In the genomic region with DNA sequence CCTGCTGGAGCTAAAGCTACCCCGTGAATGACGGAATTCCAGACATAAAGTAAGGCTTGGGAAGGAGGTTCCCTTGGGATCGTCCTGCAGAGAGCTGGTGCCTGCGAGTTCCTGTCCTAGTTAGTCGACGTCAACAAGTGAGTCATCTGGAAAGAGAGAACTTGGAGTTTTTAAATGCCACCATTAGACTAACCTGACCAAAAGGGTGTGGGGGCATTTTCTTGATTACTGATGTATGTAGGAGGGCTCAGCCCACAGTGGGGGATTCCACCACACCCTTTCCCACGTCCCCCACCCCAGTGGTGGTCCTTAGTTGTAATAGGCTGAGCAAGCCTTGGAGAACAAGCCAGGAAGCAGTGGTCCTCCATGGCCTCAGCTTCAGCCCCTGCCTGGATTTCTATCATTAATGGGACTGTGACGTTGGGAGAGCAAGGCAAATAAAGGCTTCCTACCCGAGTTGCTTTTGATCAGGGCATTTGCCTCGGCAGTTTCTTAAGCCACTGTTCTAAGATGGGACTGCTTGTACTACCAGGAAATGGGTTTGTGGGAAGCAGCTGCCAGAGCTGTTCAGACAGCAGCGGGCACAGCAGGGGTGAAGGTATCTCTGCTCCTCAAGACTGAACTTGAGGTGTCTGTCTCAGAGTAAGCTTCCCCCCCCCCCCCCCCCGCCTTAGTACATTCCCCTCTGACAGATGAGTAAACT, we compare ENCODE assay signal across 8 mouse cellular contexts. TPM values are rescaled to one million over a fixed set of nuclear protein-coding genes. Genes with fewer than 3 reads are reported as not detected.
A peak's percentile ranks its signal among the peaks of the same experiment; 100 is the strongest.
DNase-seq lines count a peak whose midpoint lies in the region; ATAC-seq and TF ChIP-seq lines count a peak whose summit lies in the region.

No protein-coding gene starts in this region.

- intact Hi-C loops in left cerebral cortex, adult 2 months (cut with DNase I) = no loop called here

- H3K27me3 ChIP-seq in heart, embryonic 12.5 days (replicated peaks) = 0 out of 2 replicates have a peak, but pooled peaks cover 3% of the 10 kb centered on the region
- peaks cover 12% of the 10 kb centered on the region for H3K27me3 ChIP-seq in limb, embryonic 10.5 days (ENCODE audit: low read depth, poor library complexity, severe bottlenecking)
- H3K27me3 ChIP-seq in midbrain, embryonic 14.5 days (ENCODE audit: control insufficient read depth, insufficient read depth, low read length) = peaks cover 3% of the 10 kb centered on the region

- H3K4me3 ChIP-seq in left cerebral cortex, adult 2 months = peak overlapping the region; percentile 66
- peak overlapping the region; percentile 99 for H3K4me3 ChIP-seq in brown adipose tissue, adult 24 weeks (ENCODE audit: insufficient read depth, low read depth, low read length)
- H3K4me3 ChIP-seq in heart, embryonic 12.5 days = peak overlapping the region; percentile 62
- peak overlapping the region; percentile 68 for H3K4me3 ChIP-seq in limb, embryonic 10.5 days
- peak overlapping the region; percentile 44 for H3K4me3 ChIP-seq in midbrain, embryonic 14.5 days (replicated peaks; ENCODE audit: low read depth, low read length)

- peak overlapping the region; percentile 77 for H3K4me2 ChIP-seq in heart, embryonic 12.5 days
- H3K4me2 ChIP-seq in midbrain, embryonic 14.5 days (ENCODE audit: low read length) = peak overlapping the region; percentile 65

- WGBS in heart, embryonic 12.5 days = 12% methylated on average over 12 of the region's 12 CpGs
- 14% methylated on average over 12 of the region's 12 CpGs for WGBS in limb, embryonic 10.5 days
- 16% methylated on average over 12 of the region's 12 CpGs for WGBS in midbrain, embryonic 14.5 days

- DNase-seq in left cerebral cortex, adult 2 months (ENCODE audit: extremely low spot score in 1 of 2, low spot score in 2 of 2) = no peak
- no peak for DNase-seq in left cerebral cortex, adult 8-10 months (ENCODE audit: low spot score in 2 of 2)
- DNase-seq in limb, embryonic 10.5 days (ENCODE audit: low spot score) = no peak
- DNase-seq in midbrain, embryonic 14.5 days = peak; percentile 47
- DNase-seq in thymus, postnatal 36 days = peak; percentile 31 to 56
- no peak for DNase-seq in frontal cortex, adult 2 months (ENCODE audit: extremely low spot score in 1 of 2, low spot score in 1 of 2)

- TF ChIP-seq CTCF in left cerebral cortex, adult 2 months (IDR thresholded peaks at IDR 0.05) = no peak

- H3K9me3 ChIP-seq in heart, embryonic 12.5 days (replicated peaks) = no peaks in the 10 kb centered on the region
- H3K9me3 ChIP-seq in limb, embryonic 10.5 days (replicated peaks) = no peaks in the 10 kb centered on the region
- H3K9me3 ChIP-seq in midbrain, embryonic 14.5 days (ENCODE audit: control insufficient read depth, low read length) = no peaks in the 10 kb centered on the region

- no peak overlapping the region for H3K27ac ChIP-seq in left cerebral cortex, adult 2 months
- peak overlapping the region; percentile 98 for H3K27ac ChIP-seq in brown adipose tissue, adult 24 weeks (replicated peaks; ENCODE audit: low read depth, low read length)
- H3K27ac ChIP-seq in heart, embryonic 12.5 days (ENCODE audit: poor library complexity, severe bottlenecking) = no peak overlapping the region
- H3K27ac ChIP-seq in limb, embryonic 10.5 days = peak overlapping the region; percentile 83; the same call in 1 of the 2 replicates
- H3K27ac ChIP-seq in midbrain, embryonic 14.5 days (replicated peaks; ENCODE audit: low read depth, low read length) = no peak overlapping the region

- ATAC-seq in heart, embryonic 12.5 days (ENCODE audit: insufficient number of reproducible peaks, low FRiP score) = no peak
- ATAC-seq in midbrain, embryonic 14.5 days (ENCODE audit: low FRiP score, low TSS enrichment) = peak; percentile 25; the same call in 1 of the 2 replicates

- no peaks in the 10 kb centered on the region for H3K36me3 ChIP-seq in heart, embryonic 12.5 days
- H3K36me3 ChIP-seq in limb, embryonic 10.5 days = no peaks in the 10 kb centered on the region
- no peaks in the 10 kb centered on the region for H3K36me3 ChIP-seq in midbrain, embryonic 14.5 days (ENCODE audit: control insufficient read depth, insufficient read depth, low read length)

- peak overlapping the region; percentile 75 for H3K9ac ChIP-seq in heart, embryonic 12.5 days
- H3K9ac ChIP-seq in midbrain, embryonic 14.5 days (replicated peaks; ENCODE audit: low read length) = 0 out of 2 replicates have a peak overlapping the region, but pooled peaks have one; percentile 43

- peaks cover 4% of the 10 kb centered on the region; the same call in 1 of the 2 replicates for H3K4me1 ChIP-seq in brown adipose tissue, adult 24 weeks (ENCODE audit: control insufficient read depth, insufficient read depth, insufficient read length, low read length)
- peaks cover 11% of the 10 kb centered on the region for H3K4me1 ChIP-seq in heart, embryonic 12.5 days (replicated peaks)
- peaks cover 15% of the 10 kb centered on the region for H3K4me1 ChIP-seq in limb, embryonic 10.5 days
- peaks cover 13% of the 10 kb centered on the region for H3K4me1 ChIP-seq in midbrain, embryonic 14.5 days (ENCODE audit: control insufficient read depth, insufficient read depth, low read length)

RNA-seq across cellular contexts. Expression of a gene that starts 10.2 kb away (rescaled TPM):
- total RNA-seq in left cerebral cortex, adult 2 months (2021) = 1 to 10 TPM; 2.7 to 2.8 TPM
- 1 to 10 TPM; 3.9 to 5.1 (median 4.0) TPM for total RNA-seq in left cerebral cortex, adult 8-10 months (2022)
- 13.2 and 13.9 TPM in 2 replicates for polyA plus RNA-seq in brown adipose tissue, adult 24 weeks (2012; ENCODE audit: insufficient read depth, insufficient read length, missing spikeins)
- polyA plus RNA-seq in heart, embryonic 12.5 days (2016; fragmentation: Nextera tagmentation; extraction: Ambion mirVana) = 9.4 and 10.0 TPM in 2 replicates
- 2.3 and 3.6 TPM in 2 replicates for polyA plus RNA-seq in limb, embryonic 10.5 days (2016; fragmentation: Nextera tagmentation; extraction: Ambion mirVana)
- polyA plus RNA-seq in midbrain, embryonic 14.5 days (2014; fragmentation: Nextera tagmentation; extraction: Ambion mirVana) = 0.77 and 0.87 TPM in 2 replicates
- polyA plus RNA-seq in frontal cortex, adult 2 months (2012; rRNA removed) = 3.3 and 3.7 TPM in 2 replicates

Comparison
In these comparisons a context has a peak if more than half of its experiments do, and no peak if none do; other contexts are left out.
1. DNase-seq: peak in midbrain, embryonic 14.5 days (single experiment) and thymus, postnatal 36 days (2 of 2); none in left cerebral cortex, adult 2 months (0 of 2), left cerebral cortex, adult 8-10 months (0 of 2), limb, embryonic 10.5 days (single experiment) and frontal cortex, adult 2 months (0 of 2).
2. H3K27ac ChIP-seq: peak in brown adipose tissue, adult 24 weeks (single experiment) and limb, embryonic 10.5 days (single experiment); none in left cerebral cortex, adult 2 months (single experiment), heart, embryonic 12.5 days (single experiment) and midbrain, embryonic 14.5 days (single experiment).
3. H3K4me3 ChIP-seq: peak in every context shown above with its lines; median percentile 99 in brown adipose tissue, adult 24 weeks; 68 in limb, embryonic 10.5 days; 66 in left cerebral cortex, adult 2 months; 62 in heart, embryonic 12.5 days; 44 in midbrain, embryonic 14.5 days.